Mouse (Mus musculus): ENCODE measurements around the gene Slc35b2. TPM values are rescaled to one million over a fixed set of nuclear protein-coding genes. Genes with fewer than 3 reads are reported as not detected.
A peak's percentile ranks its signal among the peaks of the same experiment; 100 is the strongest.

Slc35b2 gene
- total RNA-seq, 2 experiments from 2014 or later, result 29.9 to 39.3 TPM

- peak; percentile 88 for DNase-seq
Observed at GRCm38 (mm10) chr17:45584939-45585678, 21.4 kb downstream of the Slc35b2 start.

DNA sequence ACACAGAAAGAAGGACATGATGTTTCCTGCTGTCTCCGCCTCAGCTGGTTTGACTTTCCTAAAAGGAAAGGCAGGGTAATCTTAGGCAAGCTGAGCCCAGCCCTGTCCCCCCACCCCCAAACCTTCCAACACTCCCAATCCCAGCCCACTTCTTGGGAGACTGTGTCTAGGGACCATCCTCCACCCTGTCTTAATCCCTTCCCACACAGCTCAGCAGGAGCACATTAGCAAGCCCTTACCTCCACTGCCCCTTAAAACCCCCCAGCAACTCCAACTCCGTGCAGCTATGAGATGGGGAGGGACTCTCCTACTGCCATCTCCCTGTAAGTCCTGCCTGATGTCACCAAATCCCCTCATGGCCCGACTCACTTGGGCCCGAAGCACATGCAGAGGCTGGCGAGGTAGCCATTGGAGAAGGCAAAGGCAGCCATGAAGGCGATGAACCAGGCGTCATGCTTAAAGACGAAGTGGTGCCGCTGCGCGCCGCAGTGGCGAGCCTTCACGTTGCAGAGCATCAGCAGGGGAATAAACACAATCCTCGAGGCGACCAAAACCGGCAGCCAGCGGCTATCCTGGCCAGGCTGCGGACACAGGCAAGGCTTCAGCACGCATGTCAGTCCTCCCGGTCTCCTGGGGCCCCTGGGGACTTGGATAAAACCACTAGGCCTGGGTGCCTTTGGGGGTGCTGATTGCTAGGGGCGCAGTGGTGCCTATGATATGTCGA, 22.2 kb downstream of the Slc35b2 start:
- no peak for DNase-seq

- no peak for DNase-seq
Observed at GRCm38 (mm10) chr17:45586449-45586837, 22.8 kb downstream of the Slc35b2 start.

DNA sequence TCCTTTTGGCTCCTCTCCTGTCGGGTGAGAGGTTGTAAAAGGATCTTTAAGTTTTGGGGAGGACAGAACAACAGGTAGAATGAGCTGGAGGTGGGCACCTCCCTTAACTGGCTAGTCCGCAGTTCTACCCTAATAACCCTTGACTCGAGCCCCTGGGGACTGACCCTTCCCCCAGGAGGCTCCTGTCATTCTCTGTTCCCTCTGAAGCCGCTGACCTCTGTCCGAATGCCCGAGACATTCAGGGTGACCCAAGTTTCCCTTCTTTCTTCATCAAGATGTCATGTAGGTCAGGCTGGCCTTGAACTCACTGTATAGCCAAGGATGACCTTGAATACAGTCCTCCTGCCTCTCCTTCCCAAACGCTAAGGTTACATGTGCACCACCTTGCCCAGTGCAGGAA, 24.7 kb downstream of the Slc35b2 start:
- no peak for DNase-seq

- no peak for DNase-seq
Observed at GRCm38 (mm10) chr17:45589236-45589635, 25.6 kb downstream of the Slc35b2 start.

GRCm38 (mm10) chr17:45589844-45590243, 26.2 kb downstream of the Slc35b2 start:
- no peak for DNase-seq

GRCm38 (mm10) chr17:45590410-45590809, 26.7 kb downstream of the Slc35b2 start:
- DNase-seq, result no peak

DNA sequence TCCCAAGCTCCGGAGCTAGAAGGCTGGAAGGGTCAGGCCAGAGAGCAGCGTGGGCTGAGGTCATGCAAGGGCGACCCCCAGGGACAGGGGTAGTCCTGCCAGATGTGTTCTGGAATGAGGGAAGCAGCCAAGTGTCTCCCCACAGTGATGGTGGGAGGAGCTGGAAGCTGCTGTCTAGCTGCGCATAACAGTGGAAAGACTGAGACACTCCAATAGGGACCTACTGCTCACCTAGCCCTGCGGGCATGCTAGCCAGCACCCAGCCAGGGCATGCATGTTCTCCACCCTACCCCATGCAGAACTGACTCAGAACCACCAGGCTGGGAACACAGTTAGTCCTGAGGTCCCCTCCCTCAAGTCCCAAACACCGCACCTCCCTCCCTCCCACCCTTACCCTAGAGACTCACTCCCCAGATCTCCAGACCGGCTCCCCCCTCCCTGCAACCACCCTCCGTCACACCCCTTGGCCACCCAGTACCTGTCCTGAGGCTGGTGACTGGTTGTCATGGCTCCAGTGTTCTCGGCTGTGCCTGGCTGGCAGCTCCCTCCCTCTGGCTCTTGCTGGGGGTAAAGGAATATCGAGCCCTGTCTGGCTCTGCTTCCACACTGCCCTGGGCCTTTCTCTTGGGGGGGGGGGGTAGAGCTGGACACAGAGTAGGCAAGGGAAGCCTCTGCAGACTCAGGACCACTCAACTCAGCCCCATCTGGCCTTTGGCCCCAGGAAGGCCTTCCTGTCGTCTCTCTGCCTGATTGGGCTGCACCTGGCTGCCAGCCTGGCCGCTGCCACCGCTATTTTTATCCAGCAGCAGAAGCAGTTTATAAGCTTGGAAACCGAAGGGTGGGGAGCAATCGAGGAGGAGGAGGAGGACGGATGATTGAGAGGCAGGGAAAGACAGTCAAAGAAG, 28.3 kb downstream of the Slc35b2 start:
- DNase-seq, result peak; percentile 75

- no peak for DNase-seq
Observed at GRCm38 (mm10) chr17:45592606-45593431, 29.1 kb downstream of the Slc35b2 start.

GRCm38 (mm10) chr17:45593479-45593878, 29.8 kb downstream of the Slc35b2 start:
- DNase-seq, result no peak

GRCm38 (mm10) chr17:45594195-45594594, 30.5 kb downstream of the Slc35b2 start:
- DNase-seq, result no peak

DNA sequence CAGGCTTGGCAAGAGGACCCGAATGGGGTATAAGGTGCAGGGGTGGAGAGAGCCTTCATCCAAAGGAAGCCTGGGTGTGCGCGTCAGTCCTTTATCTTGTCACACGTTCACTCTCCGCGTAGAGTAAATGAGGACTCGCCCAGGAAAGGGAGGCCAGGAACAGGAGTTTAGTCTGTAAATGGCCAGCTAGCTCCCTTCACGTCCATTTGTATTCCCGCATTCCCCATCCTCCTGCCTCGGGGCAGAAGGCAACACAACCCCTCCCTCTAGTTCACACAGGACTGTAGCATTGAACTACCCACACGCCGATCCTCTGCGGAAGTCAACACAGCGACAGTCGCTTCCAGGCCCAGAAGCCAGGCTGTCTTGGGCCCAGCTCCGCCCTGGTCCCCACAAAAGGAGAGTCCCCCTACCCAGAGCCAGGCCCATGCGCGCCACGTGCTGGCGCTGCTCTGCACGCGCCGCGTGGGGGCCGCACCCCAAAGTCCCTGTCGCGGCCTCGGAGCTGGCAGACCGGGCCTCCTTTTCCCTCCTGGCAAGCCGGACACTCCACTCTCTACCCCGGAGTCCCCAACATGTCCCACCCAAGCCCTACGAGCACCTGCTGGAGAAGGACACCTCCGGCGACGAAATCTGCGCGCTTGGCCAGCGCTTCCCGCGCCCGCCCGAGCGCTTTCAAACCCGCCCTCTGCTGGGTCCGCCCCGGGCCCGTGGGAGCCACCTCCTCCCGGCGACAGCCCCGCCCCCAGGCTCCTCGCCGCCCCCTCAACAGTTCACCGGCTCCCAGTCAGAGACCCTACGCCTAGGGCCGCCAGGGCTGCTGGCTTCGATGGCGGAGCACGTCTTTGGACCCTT, 31.4 kb downstream of the Slc35b2 start:
- DNase-seq, result peak; percentile 86

GRCm38 (mm10) chr17:45595736-45596390, 32.2 kb downstream of the Slc35b2 start:
- no peak for DNase-seq

DNA sequence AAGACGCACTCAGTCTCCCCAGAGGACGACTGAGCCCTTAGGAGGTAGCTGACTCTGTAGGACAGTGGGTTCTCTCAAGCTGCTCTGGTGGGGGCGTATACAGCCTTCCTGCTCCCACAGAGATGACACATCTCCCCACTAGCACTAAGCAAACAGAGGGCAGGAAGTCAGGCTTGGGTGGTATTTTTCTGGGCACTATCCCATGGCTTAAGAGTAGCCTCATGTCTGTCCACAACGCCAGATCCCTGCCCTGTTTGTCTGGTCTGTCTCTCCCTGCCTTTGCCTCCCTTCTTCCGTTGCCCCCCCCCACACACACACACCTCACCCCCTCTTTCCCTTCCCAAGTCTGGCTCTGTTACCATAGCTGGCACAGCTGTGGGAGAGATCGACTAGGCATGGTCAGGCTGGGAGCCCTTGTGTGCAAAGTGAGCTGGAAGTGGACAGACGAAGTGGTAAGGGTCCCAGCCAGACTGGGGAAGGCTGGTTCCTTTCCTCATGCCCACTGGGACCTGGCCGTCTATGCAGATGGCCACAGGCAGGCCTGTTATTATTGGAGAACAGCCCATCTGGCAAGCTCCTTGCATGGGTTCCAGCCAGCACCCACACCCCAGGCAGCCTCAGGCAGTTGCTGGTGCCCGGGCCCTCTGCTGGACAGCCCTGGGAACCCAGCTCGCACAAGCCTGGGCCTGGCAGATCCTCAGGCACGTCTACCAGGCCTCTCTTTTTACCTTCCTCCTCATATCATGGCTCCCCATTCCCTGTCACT, 33.1 kb downstream of the Slc35b2 start:
- DNase-seq, result peak; percentile 79

- no peak for DNase-seq
Observed at GRCm38 (mm10) chr17:45597787-45598186, 34.1 kb downstream of the Slc35b2 start.

GRCm38 (mm10) chr17:45598376-45598775, 34.7 kb downstream of the Slc35b2 start:
- no peak for DNase-seq

DNA sequence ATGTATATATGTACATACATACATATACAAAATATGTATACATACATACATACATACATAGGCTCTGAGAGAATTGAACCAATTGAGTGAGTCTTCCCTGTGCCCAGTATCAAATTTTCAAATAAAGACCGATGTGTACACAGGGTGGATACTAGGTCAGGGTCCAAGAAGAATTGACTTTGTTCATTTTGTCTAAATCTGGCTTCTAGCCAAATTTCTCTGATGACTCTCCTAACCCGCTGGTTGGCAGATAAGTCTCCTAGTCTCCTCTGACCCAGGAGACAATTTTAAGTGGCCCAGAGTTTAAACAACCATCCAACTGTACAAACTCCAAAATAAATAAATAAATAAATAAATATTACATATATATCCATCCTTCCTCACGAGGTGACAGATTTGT, 35.2 kb downstream of the Slc35b2 start:
- no peak for DNase-seq

GRCm38 (mm10) chr17:45599446-45600242, 36.0 kb downstream of the Slc35b2 start, which contains the start of gene Slc29a1:
TSS of gene Slc29a1 (minus strand) at chr17:45599606.
- peak; percentile 84 for DNase-seq

Data from gastrocnemius, postnatal 10 days (tissue).